Mouse (Mus musculus): ENCODE results near the gene Rab40c. TPM values are rescaled to one million over a fixed set of nuclear protein-coding genes. Genes with fewer than 3 reads are reported as not detected.

Gene Rab40c
- total and polyA plus RNA-seq, 2 experiments from 2014 or later: 38.9 to 42.1 TPM

DNA sequence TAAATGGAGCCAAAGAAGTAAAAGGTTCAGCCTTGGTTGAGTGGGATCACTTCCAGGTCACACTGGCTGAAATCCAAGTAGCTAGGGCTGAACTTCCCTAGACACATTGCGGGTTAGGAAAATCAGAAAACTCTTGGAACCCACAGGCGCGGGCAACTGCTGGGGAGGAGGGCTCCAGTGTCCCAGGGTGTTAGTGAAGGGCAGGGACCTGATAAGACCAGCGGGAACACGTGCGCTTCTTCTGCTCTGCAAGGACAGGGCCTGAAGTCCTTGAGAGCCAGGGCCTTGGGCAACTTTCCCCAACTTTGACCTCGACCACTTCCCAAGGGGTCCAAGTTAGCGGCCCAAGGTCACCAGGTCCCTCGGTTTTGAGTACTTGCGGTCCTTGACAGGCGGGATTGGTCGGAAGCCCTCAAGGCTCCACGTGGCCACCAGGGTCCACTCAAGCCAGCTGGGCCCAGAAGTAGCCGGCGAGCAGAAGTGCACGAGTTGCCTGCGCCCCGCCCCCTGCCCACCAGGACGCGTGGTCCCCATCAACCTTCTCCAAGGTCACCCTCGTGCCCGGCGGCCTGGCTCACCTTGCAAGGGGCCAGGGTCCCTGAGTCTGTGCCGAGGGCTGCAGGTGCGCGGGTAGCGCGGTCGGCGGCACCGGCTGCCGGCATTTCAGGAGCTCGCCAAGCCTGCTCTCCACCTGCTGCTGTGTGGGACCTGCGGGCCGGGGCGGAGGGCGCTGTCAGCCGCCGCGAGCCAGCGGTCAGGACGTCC, 51.5 kb downstream of the Rab40c start:
- no peak for TF ChIP-seq CTCF (IDR thresholded peaks at IDR 0.05)
- Histone ChIP-seq H3K4me2 (ENCODE audit: low read depth, low read length, poor library complexity, severe bottlenecking) (peak overlapping the region; percentile 98), H3K4me3 (ENCODE audit: low read depth, low read length) (peak overlapping the region; percentile 91), H3K4me1 (ENCODE audit: insufficient read depth, low read length) (peaks cover 10% of the 10 kb centered on the region; the same call in 1 of the 2 replicates), H3K36me3 (ENCODE audit: insufficient read depth, low read length) (peaks cover 9% of the 10 kb centered on the region; the same call in 1 of the 2 replicates), H3K9ac (replicated peaks; ENCODE audit: low read length, poor library complexity, severe bottlenecking) (peak overlapping the region; percentile 74), H3K9me3 (ENCODE audit: low read length) (no peaks in the 10 kb centered on the region), H3K27me3 (ENCODE audit: insufficient read depth, low read length) (no peaks in the 10 kb centered on the region), H3K27ac (ENCODE audit: low read depth, low read length) (peak overlapping the region; percentile 63)
- 2% methylated on average over 40 of the region's 42 CpGs for WGBS
- ATAC-seq (ENCODE audit: low FRiP score) (peak; percentile 52; the same call in 1 of the 2 replicates), DNase-seq (ENCODE audit: low spot score) (no peak)

DNA sequence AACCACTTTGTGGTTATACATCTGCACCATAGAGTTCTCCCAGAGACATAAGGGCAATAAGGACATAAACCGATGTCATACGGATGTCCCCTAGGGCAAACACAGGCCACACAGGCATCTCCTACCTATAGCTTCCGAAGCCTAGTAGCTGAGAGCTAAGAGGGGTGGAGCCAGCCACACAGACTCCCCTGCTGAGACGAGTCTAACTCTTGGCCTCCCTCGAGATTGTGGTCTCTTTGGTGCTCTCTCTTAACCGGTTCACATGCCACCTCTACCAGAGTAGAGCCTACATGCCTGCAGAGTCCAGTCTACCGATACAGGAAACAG, 52.1 kb downstream of the Rab40c start:
- 15% methylated on average over 7 of the region's 7 CpGs for WGBS
- no peak for DNase-seq (ENCODE audit: low spot score)

DNA sequence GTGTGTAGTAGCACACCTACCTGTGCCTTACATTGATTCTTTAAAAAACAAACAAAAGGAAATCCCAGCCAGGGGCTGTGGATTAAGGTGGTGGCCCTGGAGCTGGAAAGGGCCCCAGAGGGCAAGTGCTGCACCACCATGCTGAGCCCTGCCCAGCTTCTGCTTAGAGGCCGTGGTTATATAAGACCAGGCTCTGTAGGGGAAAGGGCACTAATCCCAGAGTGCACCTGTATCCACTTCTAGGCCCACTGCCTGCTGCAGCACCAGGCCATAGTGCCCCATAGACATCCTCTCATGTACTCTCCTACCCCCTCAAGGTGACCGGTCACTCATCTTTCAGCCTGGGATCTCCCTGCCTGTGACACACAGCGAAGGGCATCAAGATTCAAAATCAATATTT, 53.4 kb downstream of the Rab40c start:
- Histone ChIP-seq H3K4me3 (ENCODE audit: low read depth, low read length) (no peak overlapping the region), H3K27me3 (ENCODE audit: insufficient read depth, low read length) (no peaks in the 10 kb centered on the region), H3K4me2 (ENCODE audit: low read depth, low read length, poor library complexity, severe bottlenecking) (no peak overlapping the region), H3K9me3 (ENCODE audit: low read length) (no peaks in the 10 kb centered on the region), H3K27ac (ENCODE audit: low read depth, low read length) (no peak overlapping the region), H3K4me1 (ENCODE audit: insufficient read depth, low read length) (peaks cover 10% of the 10 kb centered on the region; the same call in 1 of the 2 replicates), H3K9ac (replicated peaks; ENCODE audit: low read length, poor library complexity, severe bottlenecking) (no peak overlapping the region), H3K36me3 (ENCODE audit: insufficient read depth, low read length) (peaks cover 9% of the 10 kb centered on the region; the same call in 1 of the 2 replicates)
- WGBS: 89% methylated on average over 3 of the region's 3 CpGs
- TF ChIP-seq CTCF (IDR thresholded peaks at IDR 0.05): no peak
- ATAC-seq (ENCODE audit: low FRiP score) (no peak), DNase-seq (ENCODE audit: low spot score) (no peak)

More for the DNA sequence above, 52.1 kb downstream of the Rab40c start:
- H3K36me3 ChIP-seq (ENCODE audit: insufficient read depth, low read length): peaks cover 9% of the 10 kb centered on the region; the same call in 1 of the 2 replicates
- H3K9me3 ChIP-seq (ENCODE audit: low read length): no peaks in the 10 kb centered on the region
- TF ChIP-seq CTCF (IDR thresholded peaks at IDR 0.05): no peak
- H3K4me1 ChIP-seq (ENCODE audit: insufficient read depth, low read length): peaks cover 10% of the 10 kb centered on the region; the same call in 1 of the 2 replicates
- peak overlapping the region; percentile 74; the same call in 1 of the 2 replicates for H3K9ac ChIP-seq (replicated peaks; ENCODE audit: low read length, poor library complexity, severe bottlenecking)
- no peaks in the 10 kb centered on the region for H3K27me3 ChIP-seq (ENCODE audit: insufficient read depth, low read length)
- no peak overlapping the region for H3K27ac ChIP-seq (ENCODE audit: low read depth, low read length)
- H3K4me3 ChIP-seq (ENCODE audit: low read depth, low read length): peak overlapping the region; percentile 91
- H3K4me2 ChIP-seq (ENCODE audit: low read depth, low read length, poor library complexity, severe bottlenecking): peak overlapping the region; percentile 98
- no peak for ATAC-seq (ENCODE audit: low FRiP score)

DNA sequence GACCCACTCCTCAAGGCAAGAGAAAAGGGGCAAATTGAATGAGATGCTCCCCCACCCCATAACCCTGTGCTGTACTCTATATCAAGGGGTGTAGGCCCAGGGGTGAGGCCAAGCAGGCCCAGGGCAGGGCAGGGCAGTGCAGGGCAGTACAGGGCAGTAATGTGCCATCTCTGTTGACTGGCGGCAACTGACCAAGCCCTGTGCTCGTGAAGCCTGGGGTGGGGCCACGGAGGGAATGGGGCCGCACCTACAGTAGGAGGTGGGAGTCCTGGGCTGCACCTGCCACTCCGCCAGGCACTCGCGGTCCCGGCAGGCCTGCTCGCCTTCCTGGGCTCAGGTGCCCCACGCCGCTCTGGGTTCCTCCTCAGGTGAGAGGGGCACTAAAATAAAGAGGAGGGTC, 54.2 kb downstream of the Rab40c start:
- peaks cover 17% of the 10 kb centered on the region; the same call in 1 of the 2 replicates for H3K4me1 ChIP-seq (ENCODE audit: insufficient read depth, low read length)
- WGBS: 88% methylated on average over 11 of the region's 11 CpGs
- no peak for ATAC-seq (ENCODE audit: low FRiP score)
- no peak overlapping the region for H3K27ac ChIP-seq (ENCODE audit: low read depth, low read length)
- no peak overlapping the region for H3K4me3 ChIP-seq (ENCODE audit: low read depth, low read length)
- H3K27me3 ChIP-seq (ENCODE audit: insufficient read depth, low read length): no peaks in the 10 kb centered on the region
- DNase-seq (ENCODE audit: low spot score): no peak
- H3K9me3 ChIP-seq (ENCODE audit: low read length): no peaks in the 10 kb centered on the region
- no peak overlapping the region for H3K4me2 ChIP-seq (ENCODE audit: low read depth, low read length, poor library complexity, severe bottlenecking)
- TF ChIP-seq CTCF (IDR thresholded peaks at IDR 0.05): no peak
- H3K36me3 ChIP-seq (ENCODE audit: insufficient read depth, low read length): peaks cover 9% of the 10 kb centered on the region; the same call in 1 of the 2 replicates
- no peak overlapping the region for H3K9ac ChIP-seq (replicated peaks; ENCODE audit: low read length, poor library complexity, severe bottlenecking)

DNA sequence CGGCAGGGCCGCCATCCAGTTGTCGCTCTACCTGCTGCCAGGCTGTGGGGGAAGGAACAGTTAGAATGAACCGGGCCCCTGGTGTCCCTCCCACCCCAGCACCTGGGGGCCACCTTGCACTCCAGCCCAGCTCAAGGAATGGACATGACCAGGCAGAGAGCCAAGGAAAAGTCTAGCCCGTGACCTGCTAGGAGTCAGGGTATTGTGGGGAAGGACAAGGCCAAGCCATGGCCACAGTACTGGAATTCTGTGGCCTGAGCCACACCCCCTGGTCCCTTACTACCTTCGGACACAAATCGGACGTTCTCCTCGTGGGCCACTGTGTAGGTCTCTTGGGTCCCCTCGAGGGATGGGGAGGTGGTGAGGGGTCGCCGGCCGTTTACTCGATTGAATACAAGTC, 55.2 kb downstream of the Rab40c start:
- DNase-seq (ENCODE audit: low spot score) (no peak), ATAC-seq (ENCODE audit: low FRiP score) (no peak)
- peaks cover 9% of the 10 kb centered on the region; the same call in 1 of the 2 replicates for H3K36me3 ChIP-seq (ENCODE audit: insufficient read depth, low read length)
- no peak overlapping the region for H3K9ac ChIP-seq (replicated peaks; ENCODE audit: low read length, poor library complexity, severe bottlenecking)
- H3K4me3 ChIP-seq (ENCODE audit: low read depth, low read length): no peak overlapping the region
- H3K27ac ChIP-seq (ENCODE audit: low read depth, low read length): no peak overlapping the region
- peaks cover 17% of the 10 kb centered on the region; the same call in 1 of the 2 replicates for H3K4me1 ChIP-seq (ENCODE audit: insufficient read depth, low read length)
- WGBS: 96% methylated on average over 14 of the region's 14 CpGs
- no peaks in the 10 kb centered on the region for H3K27me3 ChIP-seq (ENCODE audit: insufficient read depth, low read length)
- H3K9me3 ChIP-seq (ENCODE audit: low read length): no peaks in the 10 kb centered on the region
- no peak overlapping the region for H3K4me2 ChIP-seq (ENCODE audit: low read depth, low read length, poor library complexity, severe bottlenecking)
- TF ChIP-seq CTCF (IDR thresholded peaks at IDR 0.05): no peak

DNA sequence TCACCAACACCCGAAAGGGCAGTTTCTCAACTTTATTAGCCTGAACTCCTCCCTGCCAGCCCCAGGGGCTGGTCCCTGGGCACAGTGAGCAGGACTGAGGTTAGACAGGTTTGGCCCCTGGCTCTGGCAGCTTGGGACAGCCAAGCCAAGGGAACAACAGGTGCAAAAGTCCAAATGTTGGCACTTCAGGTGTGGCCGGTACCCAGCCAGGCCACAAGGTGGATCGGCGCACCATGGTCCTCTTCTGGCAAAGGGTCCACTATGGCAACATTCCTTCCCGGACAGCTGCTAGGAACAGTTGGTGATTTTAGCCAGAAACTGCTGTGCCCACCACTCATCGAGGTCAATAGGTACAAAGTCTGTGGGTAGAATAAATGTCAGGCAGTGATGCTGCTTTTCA, 55.8 kb downstream of the Rab40c start:
- no peak; the same call in 1 of the 2 replicates for TF ChIP-seq CTCF (IDR thresholded peaks at IDR 0.05)
- Histone ChIP-seq H3K4me3 (ENCODE audit: low read depth, low read length) (no peak overlapping the region), H3K27me3 (ENCODE audit: insufficient read depth, low read length) (no peaks in the 10 kb centered on the region), H3K36me3 (ENCODE audit: insufficient read depth, low read length) (peaks cover 9% of the 10 kb centered on the region; the same call in 1 of the 2 replicates), H3K4me2 (ENCODE audit: low read depth, low read length, poor library complexity, severe bottlenecking) (no peak overlapping the region), H3K27ac (ENCODE audit: low read depth, low read length) (no peak overlapping the region), H3K9me3 (ENCODE audit: low read length) (no peaks in the 10 kb centered on the region), H3K4me1 (ENCODE audit: insufficient read depth, low read length) (peaks cover 14% of the 10 kb centered on the region; the same call in 1 of the 2 replicates), H3K9ac (replicated peaks; ENCODE audit: low read length, poor library complexity, severe bottlenecking) (no peak overlapping the region)
- WGBS: 95% methylated on average over 6 of the region's 6 CpGs
- ATAC-seq (ENCODE audit: low FRiP score) (no peak), DNase-seq (ENCODE audit: low spot score) (no peak)

Data from midbrain, postnatal 0 days (tissue).